Mouse (Mus musculus) bone marrow, adult 2 months (tissue): ENCODE data around the gene Tmprss11e. TPM values are rescaled to one million over a fixed set of nuclear protein-coding genes. Genes with fewer than 3 reads are reported as not detected.

ENCODE experiments used
- H3K27ac ChIP-seq: fragments of 200-500 bp; 2 replicates; pipeline ENCODE4 v1.5.1; 2012; ENCODE audit warnings: low read depth, mild to moderate bottlenecking, control low read depth, inconsistent platforms, low read length; ENCODE audit not compliant: control insufficient read depth, poor library complexity, insufficient read depth
- H3K4me1 ChIP-seq: fragments of 200-500 bp; 2 replicates; pipeline ENCODE4 v1.6.1; 2011; ENCODE audit warnings: low read length; ENCODE audit not compliant: control insufficient read depth, insufficient read depth
- H3K4me3 ChIP-seq: fragments of 200-500 bp; replicated peaks from 2 replicates; pipeline ENCODE3; 2011; ENCODE audit warnings: mild to moderate bottlenecking, low read depth, low read length, control low read depth; ENCODE audit not compliant: control insufficient read depth
- CTCF ChIP-seq: fragments of 200-500 bp; IDR thresholded peaks from 2 replicates; pipeline ENCODE4 v1.5.1; 2011; ENCODE audit warnings: low read length, control low read depth; ENCODE audit not compliant: control insufficient read depth, insufficient read depth
- POLR2A ChIP-seq: fragments of 200-500 bp; IDR thresholded peaks from 2 replicates; pipeline ENCODE4 v1.6.1; 2011; ENCODE audit warnings: low read depth, mild to moderate bottlenecking, control low read depth, low read length, borderline replicate concordance; ENCODE audit not compliant: control insufficient read depth
- WGBS: fragments of 180-500 bp; shearing (Covaris S2); methylation state at CpG from one replicate; pipeline ENCODE4 v1.1.7; 2018; 5-methylcytosine and 5-hydroxymethylcytosine counted together
- polyA plus RNA-seq: library from polyadenylated mRNA; stranded (reverse); fragments of >200 nt; gene quantifications from 2 replicates; pipeline ENCODE4 v1.2.4, GENCODE M21; 2011; ENCODE audit warnings: low replicate concordance; ENCODE audit not compliant: missing spikeins, insufficient read depth, insufficient read length

The Tmprss11e gene
- polyA plus RNA-seq, 1 experiment = not detected

DNA sequence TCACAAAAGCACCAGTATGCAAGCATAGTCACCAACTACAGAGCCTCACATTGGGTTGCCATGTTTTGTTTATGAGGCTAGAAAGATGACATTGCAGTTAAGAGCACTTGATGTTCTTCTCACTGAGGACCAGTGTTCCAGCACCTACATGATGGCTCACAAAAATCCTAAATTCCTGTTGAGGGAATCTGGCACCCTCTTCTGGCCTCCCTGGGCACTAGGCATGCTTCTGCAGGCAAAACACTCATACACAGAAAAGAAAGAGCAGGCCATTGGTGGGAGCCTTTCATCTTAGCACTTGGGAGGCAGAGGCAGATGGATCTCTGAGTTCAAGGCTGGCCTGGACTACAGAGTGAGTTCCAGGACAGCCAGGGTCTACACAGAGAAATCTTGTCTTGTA, 25.4 kb upstream of the Tmprss11e start:
- Histone ChIP-seq H3K4me3 (no peak overlapping the region), H3K27ac (no peak overlapping the region), H3K4me1 (no peaks in the 10 kb centered on the region)
- TF ChIP-seq CTCF (no peak), POLR2A (no peak)

DNA sequence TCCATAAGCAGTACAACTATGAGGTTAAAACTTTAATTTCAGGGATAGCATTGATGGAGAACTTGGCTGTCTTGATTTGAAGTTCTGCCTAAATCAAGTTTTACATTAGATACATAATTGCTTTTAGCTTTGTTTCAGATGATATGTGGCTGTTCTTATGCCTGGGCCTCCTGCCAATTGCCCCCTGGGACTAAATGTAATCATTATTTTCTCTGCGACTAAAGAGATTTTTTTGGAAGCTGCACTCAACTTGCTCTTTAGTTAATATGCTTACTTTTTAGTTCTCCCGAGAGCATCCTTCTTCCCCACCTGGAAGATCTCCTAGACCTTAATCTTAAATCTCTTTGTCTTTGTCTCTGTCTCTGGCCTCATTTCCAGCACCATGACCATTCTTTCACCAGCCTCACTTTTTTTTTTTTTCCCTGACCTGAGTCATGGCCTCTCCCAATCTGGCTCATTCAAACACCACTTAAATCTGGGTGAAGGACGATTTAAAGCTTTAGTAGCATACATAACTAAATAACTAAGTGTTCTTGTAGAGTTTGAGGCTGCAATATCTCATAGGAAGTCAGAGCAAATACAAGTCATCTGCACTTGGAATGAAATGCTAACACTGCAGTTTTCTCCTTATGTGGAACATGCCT, 23.5 kb upstream of the Tmprss11e start:
- H3K27ac ChIP-seq = no peak overlapping the region
- no peak for TF ChIP-seq POLR2A
- no peak for TF ChIP-seq CTCF
- no peaks in the 10 kb centered on the region for H3K4me1 ChIP-seq
- WGBS = 57% methylated on average over 3 of the region's 3 CpGs
- H3K4me3 ChIP-seq = no peak overlapping the region

DNA sequence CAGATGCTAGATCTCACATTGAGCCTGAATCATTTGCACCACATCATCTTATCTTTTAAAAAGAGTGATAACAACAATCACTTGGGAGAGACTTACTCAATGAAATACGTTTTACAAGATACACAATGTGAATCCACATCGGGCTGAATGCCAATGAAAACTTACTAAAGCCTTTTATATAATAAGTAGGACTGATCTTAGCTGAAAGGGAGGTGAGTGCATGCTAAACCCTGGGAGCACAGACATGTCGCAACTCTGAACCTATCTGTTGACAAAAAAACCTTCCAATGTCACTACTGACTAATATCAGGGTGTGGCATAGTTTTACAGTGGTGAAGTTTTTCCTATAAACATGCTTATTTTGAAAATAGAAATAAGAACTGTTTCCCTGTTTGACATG, 2.8 kb downstream of the Tmprss11e start:
- TF ChIP-seq POLR2A = no peak
- no peak for TF ChIP-seq CTCF
- WGBS = 66% methylated on average over 3 of the region's 3 CpGs
- no peaks in the 10 kb centered on the region for H3K4me1 ChIP-seq
- no peak overlapping the region for H3K4me3 ChIP-seq
- H3K27ac ChIP-seq = no peak overlapping the region

DNA sequence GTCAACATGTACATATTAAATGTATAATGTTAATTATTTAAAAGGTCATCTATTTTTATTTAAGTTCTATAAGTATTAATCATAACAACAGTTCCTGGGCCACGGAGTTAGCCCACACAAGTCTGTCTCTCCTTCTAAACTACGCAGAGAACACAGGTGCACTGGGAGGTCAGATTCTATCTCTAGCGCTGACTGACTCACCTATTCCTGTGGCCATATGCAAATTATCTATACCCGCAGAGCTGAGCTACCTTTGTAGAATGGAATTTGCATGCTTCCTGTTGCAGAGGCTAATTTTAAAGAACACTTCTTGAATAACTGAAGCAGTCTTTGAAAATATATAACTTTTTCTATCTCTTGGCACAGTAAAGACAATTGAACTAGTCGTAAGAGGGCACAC, 4.5 kb downstream of the Tmprss11e start:
- WGBS = 32% methylated on average over 5 of the region's 5 CpGs
- H3K4me1 ChIP-seq = no peaks in the 10 kb centered on the region
- H3K4me3 ChIP-seq = no peak overlapping the region
- TF ChIP-seq CTCF (no peak), POLR2A (no peak)
- H3K27ac ChIP-seq = no peak overlapping the region

DNA sequence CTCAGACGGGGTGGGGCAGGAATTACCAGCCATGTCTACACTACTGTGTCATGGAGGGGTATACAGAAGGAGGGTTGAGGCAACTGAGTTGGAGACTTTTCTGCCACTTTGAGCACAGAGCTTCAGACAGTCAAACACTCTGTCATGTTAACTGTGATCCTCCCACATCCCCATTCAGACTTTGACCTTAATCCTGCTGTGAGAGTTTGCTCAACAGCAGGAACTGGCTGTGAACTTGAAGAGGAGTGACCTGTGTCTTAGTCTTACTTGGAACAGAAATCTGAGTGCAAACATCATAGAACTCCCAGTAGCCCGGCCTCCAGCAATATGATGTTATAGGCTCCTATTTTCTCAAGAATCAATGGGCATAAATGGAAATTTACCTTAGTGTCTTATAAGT, 9.8 kb downstream of the Tmprss11e start:
- Histone ChIP-seq H3K4me3 (no peak overlapping the region), H3K4me1 (no peaks in the 10 kb centered on the region), H3K27ac (no peak overlapping the region)
- WGBS = 63% methylated on average over 2 of the region's 2 CpGs
- TF ChIP-seq POLR2A (no peak), CTCF (no peak)

DNA sequence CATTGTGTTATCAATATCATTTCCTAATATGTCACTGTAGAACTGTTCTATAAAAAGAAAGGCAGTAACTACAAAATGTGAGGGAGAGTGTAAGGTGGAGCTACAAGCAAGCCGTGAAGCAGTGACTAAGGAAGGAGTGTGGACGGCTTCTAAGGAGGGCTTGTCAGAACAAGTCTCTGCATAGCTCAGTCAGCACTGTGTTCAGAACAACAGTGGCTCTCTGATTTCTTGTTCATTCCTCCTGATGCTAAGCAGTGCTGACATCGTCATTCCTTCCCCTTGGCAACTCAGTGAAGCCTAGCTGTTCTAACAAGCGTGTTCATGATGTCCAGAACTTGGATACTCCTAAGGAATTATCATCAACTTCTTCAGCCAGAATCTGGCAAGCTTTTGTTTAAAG, 15.0 kb downstream of the Tmprss11e start:
- TF ChIP-seq CTCF (no peak), POLR2A (no peak)
- Histone ChIP-seq H3K27ac (no peak overlapping the region), H3K4me1 (no peaks in the 10 kb centered on the region), H3K4me3 (no peak overlapping the region)
- WGBS = 76% methylated on average over 4 of the region's 4 CpGs

DNA sequence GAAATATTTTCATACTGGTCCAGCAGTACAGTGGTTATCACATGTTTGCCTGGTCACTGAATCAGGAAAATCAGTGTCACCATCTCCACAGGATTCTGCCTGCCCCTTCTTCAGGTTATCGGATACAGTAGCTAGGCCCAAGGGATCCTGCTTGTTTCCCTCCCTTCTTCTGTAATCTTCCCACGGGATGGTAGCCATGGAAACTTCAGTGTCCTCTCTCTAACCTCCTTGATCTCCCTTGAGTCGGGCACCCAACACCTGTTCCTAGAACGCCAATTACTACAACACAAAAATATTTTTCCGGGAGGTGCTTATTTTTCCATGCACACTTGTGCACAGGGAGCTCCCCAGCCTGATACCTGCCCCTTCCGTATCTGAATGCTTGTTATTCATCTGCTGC, 17.0 kb downstream of the Tmprss11e start:
- Histone ChIP-seq H3K27ac (no peak overlapping the region), H3K4me1 (no peaks in the 10 kb centered on the region), H3K4me3 (no peak overlapping the region)
- no peak for TF ChIP-seq CTCF
- no peak for TF ChIP-seq POLR2A
- WGBS = 72% methylated on average over 6 of the region's 6 CpGs

DNA sequence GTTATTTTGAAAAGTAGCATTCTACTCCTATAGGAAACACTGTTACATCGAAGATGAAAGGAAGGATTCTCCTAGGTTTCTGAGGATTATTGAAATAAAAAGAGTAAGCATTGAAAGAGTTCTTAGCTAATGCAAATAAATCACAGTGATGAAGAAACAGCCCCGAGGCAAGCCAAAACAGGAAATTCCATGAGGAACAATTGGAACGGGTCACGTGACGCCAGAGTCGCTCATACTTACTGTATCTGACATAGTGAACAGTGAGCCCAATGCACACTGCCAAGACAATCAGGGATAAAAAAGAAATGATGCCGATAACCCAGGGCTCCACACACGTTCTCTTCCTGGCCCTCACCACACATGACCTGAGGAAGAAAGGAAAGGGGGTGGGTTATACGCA, 18.6 kb downstream of the Tmprss11e start:
- H3K27ac ChIP-seq = no peak overlapping the region
- H3K4me3 ChIP-seq = no peak overlapping the region
- no peak for TF ChIP-seq POLR2A
- no peak for TF ChIP-seq CTCF
- 59% methylated on average over 9 of the region's 9 CpGs for WGBS
- H3K4me1 ChIP-seq = no peaks in the 10 kb centered on the region

DNA sequence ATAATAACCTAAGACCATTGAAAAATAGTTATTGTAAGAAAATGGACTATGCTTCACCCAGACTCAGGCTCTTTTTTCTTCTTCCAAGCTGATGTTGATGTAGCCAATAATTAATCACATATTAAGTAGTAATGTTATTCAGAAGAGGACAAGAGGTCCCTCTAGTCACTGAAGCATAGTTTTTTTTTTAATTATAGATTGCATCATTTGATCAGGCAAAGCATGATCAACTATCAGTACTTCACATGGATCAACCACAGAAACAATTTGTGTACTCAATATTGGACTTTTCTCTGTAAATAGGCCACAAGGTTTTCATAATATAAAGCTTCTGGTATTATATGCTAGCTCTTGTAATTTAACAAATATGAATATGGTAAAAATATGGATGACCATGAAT, 20.6 kb downstream of the Tmprss11e start:
- TF ChIP-seq POLR2A (no peak), CTCF (no peak)
- Histone ChIP-seq H3K27ac (no peak overlapping the region), H3K4me3 (no peak overlapping the region), H3K4me1 (no peaks in the 10 kb centered on the region)
